ENCODE assay signal across 26 mouse cellular contexts in genomic region chr15:87783331-87783730, GRCm38 (mm10).
"Had no signal": no experiment of that assay in that cellular context is flagged by ENCODE, and none has a peak within 500 bp of the region (broad histone marks: within the 10 kb centered on the region; RNA-seq: fewer than 3 reads in every experiment).

No protein-coding gene starts in this region.

- H3K27ac ChIP-seq: embryonic facial prominence, embryonic 10.5 days; embryonic facial prominence, embryonic 12.5 days; embryonic facial prominence, embryonic 13.5 days; embryonic facial prominence, embryonic 15.5 days; forebrain, embryonic 10.5 days; forebrain, embryonic 12.5 days; forebrain, embryonic 13.5 days; forebrain, embryonic 15.5 days; gastrocnemius, adult 2 months; heart, adult 2 months had no signal

- H3K4me3 ChIP-seq: embryonic facial prominence, embryonic 10.5 days; embryonic facial prominence, embryonic 12.5 days; embryonic facial prominence, embryonic 13.5 days; embryonic facial prominence, embryonic 15.5 days; erythroblast, embryonic 14.5 days; forebrain, embryonic 10.5 days; forebrain, embryonic 12.5 days; forebrain, embryonic 13.5 days; forebrain, embryonic 15.5 days; gastrocnemius, adult 2 months; heart, adult 2 months had no signal

- H3K36me3 ChIP-seq: embryonic facial prominence, embryonic 10.5 days; embryonic facial prominence, embryonic 12.5 days; embryonic facial prominence, embryonic 13.5 days; embryonic facial prominence, embryonic 15.5 days; forebrain, embryonic 10.5 days; forebrain, embryonic 12.5 days; forebrain, embryonic 15.5 days had no signal

- H3K9me3 ChIP-seq: embryonic facial prominence, embryonic 10.5 days; embryonic facial prominence, embryonic 12.5 days; embryonic facial prominence, embryonic 13.5 days; embryonic facial prominence, embryonic 15.5 days; forebrain, embryonic 10.5 days; forebrain, embryonic 12.5 days; forebrain, embryonic 13.5 days; forebrain, embryonic 15.5 days had no signal

- DNase-seq: cerebellum, adult 2 months; cerebellum, adult 8-10 months; cerebellum, adult 9-10 months; cerebellum, adult 9-11 months; cerebellum, postnatal 10 days; cerebellum, postnatal 14 days; cerebellum, postnatal 25 days; cerebellum, postnatal 36 days; embryo, embryonic 11 days; forebrain, postnatal 0 days; gastrocnemius, adult 2 months; gastrocnemius, postnatal 10 days; gastrocnemius, postnatal 14 days; gastrocnemius, postnatal 25 days; gastrocnemius, postnatal 36 days; heart, adult 18-20 months; heart, adult 2 months had no signal

- H3K4me1 ChIP-seq: embryonic facial prominence, embryonic 10.5 days; embryonic facial prominence, embryonic 12.5 days; embryonic facial prominence, embryonic 13.5 days; embryonic facial prominence, embryonic 15.5 days; forebrain, embryonic 15.5 days had no signal

- H3K27me3 ChIP-seq: embryonic facial prominence, embryonic 12.5 days; embryonic facial prominence, embryonic 13.5 days; embryonic facial prominence, embryonic 15.5 days; forebrain, embryonic 12.5 days; forebrain, embryonic 13.5 days; forebrain, embryonic 15.5 days had no signal
